Mouse (Mus musculus) ES-Bruce4 (cell line): ENCODE results near the gene Lsr.

Experiments
- CTCF ChIP-seq: IDR thresholded peaks from one replicate; pipeline ENCODE4 v1.8.1; 2011; ENCODE audit warnings: low read depth, low read length
- EP300 ChIP-seq: IDR thresholded peaks from 2 replicates; pipeline ENCODE4 v1.6.1; 2011; ENCODE audit warnings: low read depth, low read length; ENCODE audit not compliant: insufficient read depth
- POLR2A ChIP-seq: IDR thresholded peaks from one replicate; pipeline ENCODE4 v1.8.1; 2011; ENCODE audit warnings: low read length; ENCODE audit not compliant: insufficient read depth

- TF ChIP-seq CTCF (no peak), EP300 (no peak), POLR2A (no peak)
These were observed 27.3 kb upstream of the Lsr start for GRCm38 (mm10) chr7:31000505-31001020.
